Mouse (Mus musculus): ENCODE results near the gene Ldb2. TPM values are rescaled to one million over a fixed set of nuclear protein-coding genes. Genes with fewer than 3 reads are reported as not detected.
A peak's percentile ranks its signal among the peaks of the same experiment; 100 is the strongest.

Ldb2 gene
- polyA plus RNA-seq, 1 experiment from 2014 or later = 45.4 TPM

DNA sequence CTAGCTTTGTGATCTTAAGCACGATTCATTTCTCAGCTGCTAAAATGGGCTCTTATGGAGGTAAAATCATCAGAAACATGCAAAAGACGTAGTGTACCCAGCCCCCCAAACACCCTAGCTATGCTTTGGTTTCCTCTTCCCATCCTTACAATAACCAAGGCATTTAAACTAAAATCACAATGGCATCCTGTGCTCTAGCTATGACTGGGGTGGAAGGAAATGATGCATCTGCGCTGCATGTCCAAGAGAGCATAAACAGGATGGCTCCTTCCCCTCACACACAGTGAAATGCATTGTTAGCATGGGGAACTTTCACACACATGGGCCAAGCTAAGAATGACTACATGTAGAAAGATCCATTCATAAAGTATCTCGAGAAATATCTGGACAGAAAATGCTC lies 40.3 kb downstream of the Ldb2 start:
- Histone ChIP-seq H3K4me1 (no peaks in the 10 kb centered on the region), H3K27ac (no peak overlapping the region), H3K9ac (no peak overlapping the region), H3K27me3 (no peaks in the 10 kb centered on the region), H3K36me3 (no peaks in the 10 kb centered on the region), H3K4me2 (replicated peaks) (no peak overlapping the region), H3K4me3 (no peak overlapping the region), H3K9me3 (no peaks in the 10 kb centered on the region)
- 68% methylated on average over 4 of the region's 4 CpGs for WGBS
- ATAC-seq (ENCODE audit: insufficient number of reproducible peaks, insufficient read depth, low FRiP score, low TSS enrichment) = no peak

- Histone ChIP-seq H3K36me3 (no peaks in the 10 kb centered on the region), H3K4me2 (replicated peaks) (no peak overlapping the region), H3K4me1 (0 out of 2 replicates have a peak, but pooled peaks cover 3% of the 10 kb centered on the region), H3K9ac (no peak overlapping the region), H3K4me3 (no peak overlapping the region), H3K9me3 (no peaks in the 10 kb centered on the region), H3K27ac (no peak overlapping the region), H3K27me3 (no peaks in the 10 kb centered on the region)
- ATAC-seq (ENCODE audit: insufficient number of reproducible peaks, insufficient read depth, low FRiP score, low TSS enrichment) = no peak
- WGBS = 74% methylated on average over 1 of the region's 1 CpGs
Observed at GRCm38 (mm10) chr5:44754156-44754910, 45.1 kb downstream of the Ldb2 start.

DNA sequence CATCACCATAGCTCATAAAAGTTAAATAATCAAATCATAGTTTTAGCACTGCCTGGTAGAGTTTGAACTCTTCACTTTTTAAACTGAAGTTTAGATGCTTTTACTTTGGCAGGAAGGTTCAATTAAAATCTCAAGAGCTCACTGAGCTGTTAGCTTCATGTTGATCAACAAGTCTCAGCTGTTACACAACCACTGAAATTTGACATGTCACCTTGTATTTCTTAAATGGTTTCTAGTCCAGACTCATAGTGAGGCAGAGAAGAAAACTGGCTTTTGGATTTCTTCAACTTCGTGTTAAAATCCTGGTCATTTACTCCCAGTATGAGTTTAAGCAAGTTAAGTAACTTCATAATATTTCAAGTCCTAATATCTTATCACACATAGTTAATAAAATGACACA lies 53.8 kb downstream of the Ldb2 start:
- H3K27me3 ChIP-seq = no peaks in the 10 kb centered on the region
- H3K4me2 ChIP-seq (replicated peaks) = no peak overlapping the region
- H3K4me3 ChIP-seq = no peak overlapping the region
- no peaks in the 10 kb centered on the region for H3K36me3 ChIP-seq
- no peak overlapping the region for H3K27ac ChIP-seq
- H3K4me1 ChIP-seq = 0 out of 2 replicates have a peak, but pooled peaks cover 3% of the 10 kb centered on the region
- no peaks in the 10 kb centered on the region for H3K9me3 ChIP-seq
- H3K9ac ChIP-seq = no peak overlapping the region
- WGBS = 87% methylated on average over 1 of the region's 1 CpGs
- no peak for ATAC-seq (ENCODE audit: insufficient number of reproducible peaks, insufficient read depth, low FRiP score, low TSS enrichment)

GRCm38 (mm10) chr5:44736366-44736765 lies 63.1 kb downstream of the Ldb2 start:
- Histone ChIP-seq H3K4me3 (no peak overlapping the region), H3K9me3 (no peaks in the 10 kb centered on the region), H3K4me2 (replicated peaks) (no peak overlapping the region), H3K27ac (no peak overlapping the region), H3K9ac (no peak overlapping the region), H3K36me3 (no peaks in the 10 kb centered on the region), H3K4me1 (no peaks in the 10 kb centered on the region), H3K27me3 (no peaks in the 10 kb centered on the region)
- WGBS = 93% methylated on average over 3 of the region's 3 CpGs
- ATAC-seq (ENCODE audit: insufficient number of reproducible peaks, insufficient read depth, low FRiP score, low TSS enrichment) = no peak

DNA sequence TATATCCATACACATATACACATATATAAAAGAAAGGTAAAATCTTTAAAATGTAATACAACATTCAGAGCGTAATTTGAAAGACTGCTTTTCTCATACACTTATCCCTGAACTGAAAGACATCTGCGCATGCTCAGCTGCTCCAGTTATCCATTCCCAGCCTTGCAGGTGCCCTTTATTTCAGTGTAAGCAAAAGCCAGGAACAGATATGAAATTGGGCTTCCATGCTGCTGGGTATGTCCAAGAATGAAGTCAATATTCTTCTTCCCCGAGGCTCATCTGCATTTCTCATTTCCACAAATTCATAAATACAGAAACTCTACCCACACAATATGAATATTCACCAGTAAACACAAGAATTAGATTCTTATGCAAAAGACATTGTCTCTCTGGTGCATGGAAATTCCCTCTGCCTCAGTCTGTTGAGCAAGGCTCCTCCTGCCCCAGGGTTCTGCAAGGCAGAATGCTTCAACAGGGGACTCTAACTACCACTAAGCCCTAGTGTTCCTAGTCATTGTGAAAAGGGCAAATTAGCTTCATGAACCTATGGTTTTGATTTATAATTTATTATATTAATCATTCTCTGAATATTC lies 65.3 kb downstream of the Ldb2 start:
- no peak for ATAC-seq (ENCODE audit: insufficient number of reproducible peaks, insufficient read depth, low FRiP score, low TSS enrichment)
- no peaks in the 10 kb centered on the region for H3K4me1 ChIP-seq
- 89% methylated on average over 3 of the region's 3 CpGs for WGBS

GRCm38 (mm10) chr5:44729646-44730310 lies 69.7 kb downstream of the Ldb2 start:
- Histone ChIP-seq H3K27ac (no peak overlapping the region), H3K4me3 (no peak overlapping the region), H3K9ac (no peak overlapping the region), H3K4me2 (replicated peaks) (no peak overlapping the region), H3K27me3 (no peaks in the 10 kb centered on the region), H3K9me3 (no peaks in the 10 kb centered on the region), H3K36me3 (no peaks in the 10 kb centered on the region), H3K4me1 (peaks cover 7% of the 10 kb centered on the region)
- 62% methylated on average over 8 of the region's 8 CpGs for WGBS
- ATAC-seq (ENCODE audit: insufficient number of reproducible peaks, insufficient read depth, low FRiP score, low TSS enrichment) = no peak

More for the DNA sequence above, 65.3 kb downstream of the Ldb2 start:
- Histone ChIP-seq H3K4me2 (replicated peaks) (no peak overlapping the region), H3K36me3 (no peaks in the 10 kb centered on the region), H3K27me3 (no peaks in the 10 kb centered on the region), H3K9ac (no peak overlapping the region), H3K27ac (no peak overlapping the region), H3K4me3 (no peak overlapping the region), H3K9me3 (no peaks in the 10 kb centered on the region)

DNA sequence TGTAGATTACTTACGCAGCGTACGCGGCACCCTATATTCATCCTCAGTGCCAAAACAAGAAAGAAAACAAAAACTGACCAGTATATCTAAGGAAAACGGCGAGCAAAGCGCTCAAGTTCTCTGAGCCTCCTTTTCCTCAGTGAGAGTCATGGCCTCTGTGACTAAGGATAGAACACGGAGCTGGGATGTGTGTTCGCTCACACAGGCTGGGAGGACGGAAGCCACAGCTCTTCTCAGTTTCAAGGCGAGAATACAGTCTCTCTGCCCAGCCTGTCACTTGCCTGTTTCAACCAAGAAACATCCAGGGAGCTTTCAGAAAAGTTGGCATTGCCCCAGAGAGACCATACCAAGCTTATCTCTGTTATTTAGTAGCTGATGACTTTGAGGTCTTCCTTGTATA lies 71.5 kb downstream of the Ldb2 start:
- no peak overlapping the region for H3K4me2 ChIP-seq (replicated peaks)
- peaks cover 7% of the 10 kb centered on the region for H3K4me1 ChIP-seq
- 91% methylated on average over 11 of the region's 11 CpGs for WGBS
- no peaks in the 10 kb centered on the region for H3K36me3 ChIP-seq
- H3K9ac ChIP-seq = no peak overlapping the region
- no peak overlapping the region for H3K4me3 ChIP-seq
- H3K27ac ChIP-seq = 0 out of 2 replicates have a peak overlapping the region, but pooled peaks have one; percentile 46
- no peaks in the 10 kb centered on the region for H3K27me3 ChIP-seq
- no peak for ATAC-seq (ENCODE audit: insufficient number of reproducible peaks, insufficient read depth, low FRiP score, low TSS enrichment)
- no peaks in the 10 kb centered on the region for H3K9me3 ChIP-seq

- no peak overlapping the region for H3K4me2 ChIP-seq (replicated peaks)
- 55% methylated on average over 14 of the region's 14 CpGs for WGBS
- no peak for ATAC-seq (ENCODE audit: insufficient number of reproducible peaks, insufficient read depth, low FRiP score, low TSS enrichment)
- H3K4me1 ChIP-seq = peaks cover 13% of the 10 kb centered on the region
- H3K27me3 ChIP-seq = no peaks in the 10 kb centered on the region
- no peaks in the 10 kb centered on the region for H3K9me3 ChIP-seq
- H3K27ac ChIP-seq = 0 out of 2 replicates have a peak overlapping the region, but pooled peaks have one; percentile 46
- no peak overlapping the region for H3K9ac ChIP-seq
- no peaks in the 10 kb centered on the region for H3K36me3 ChIP-seq
- no peak overlapping the region for H3K4me3 ChIP-seq
Observed at GRCm38 (mm10) chr5:44726546-44727476, 72.7 kb downstream of the Ldb2 start.

- H3K9ac ChIP-seq = no peak overlapping the region
- no peak overlapping the region for H3K4me2 ChIP-seq (replicated peaks)
- no peaks in the 10 kb centered on the region for H3K27me3 ChIP-seq
- WGBS = 83% methylated on average over 2 of the region's 2 CpGs
- no peak overlapping the region for H3K4me3 ChIP-seq
- no peaks in the 10 kb centered on the region for H3K36me3 ChIP-seq
- H3K27ac ChIP-seq = no peak overlapping the region
- peaks cover 13% of the 10 kb centered on the region for H3K4me1 ChIP-seq
- H3K9me3 ChIP-seq = no peaks in the 10 kb centered on the region
- no peak for ATAC-seq (ENCODE audit: insufficient number of reproducible peaks, insufficient read depth, low FRiP score, low TSS enrichment)
Observed at GRCm38 (mm10) chr5:44725501-44725900, 74.0 kb downstream of the Ldb2 start.

DNA sequence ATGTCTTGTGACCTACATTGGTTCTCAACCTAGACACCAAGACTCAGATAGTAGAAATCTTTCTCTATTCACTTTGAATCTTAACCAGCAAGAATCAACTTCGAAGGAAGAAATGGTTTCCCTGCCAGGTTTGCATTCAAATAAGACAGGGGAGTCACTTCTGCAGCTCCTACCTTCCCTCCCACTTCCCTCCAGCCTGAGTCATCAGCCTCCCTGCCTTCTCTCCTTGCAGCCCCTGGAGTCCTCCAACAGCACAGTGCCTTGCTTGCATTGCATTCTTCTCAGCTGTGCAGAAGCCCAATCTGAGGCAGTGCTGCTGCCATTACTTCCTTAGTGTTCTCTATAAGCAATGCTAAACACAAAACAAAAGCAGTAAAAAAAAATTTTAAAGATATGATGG lies 79.6 kb downstream of the Ldb2 start:
- WGBS = 94% methylated on average over 1 of the region's 1 CpGs
- no peak for ATAC-seq (ENCODE audit: insufficient number of reproducible peaks, insufficient read depth, low FRiP score, low TSS enrichment)
- Histone ChIP-seq H3K9ac (no peak overlapping the region), H3K27ac (no peak overlapping the region), H3K36me3 (no peaks in the 10 kb centered on the region), H3K27me3 (no peaks in the 10 kb centered on the region), H3K4me1 (peaks cover 5% of the 10 kb centered on the region; the same call in 1 of the 2 replicates), H3K4me2 (replicated peaks) (no peak overlapping the region), H3K9me3 (no peaks in the 10 kb centered on the region), H3K4me3 (no peak overlapping the region)

DNA sequence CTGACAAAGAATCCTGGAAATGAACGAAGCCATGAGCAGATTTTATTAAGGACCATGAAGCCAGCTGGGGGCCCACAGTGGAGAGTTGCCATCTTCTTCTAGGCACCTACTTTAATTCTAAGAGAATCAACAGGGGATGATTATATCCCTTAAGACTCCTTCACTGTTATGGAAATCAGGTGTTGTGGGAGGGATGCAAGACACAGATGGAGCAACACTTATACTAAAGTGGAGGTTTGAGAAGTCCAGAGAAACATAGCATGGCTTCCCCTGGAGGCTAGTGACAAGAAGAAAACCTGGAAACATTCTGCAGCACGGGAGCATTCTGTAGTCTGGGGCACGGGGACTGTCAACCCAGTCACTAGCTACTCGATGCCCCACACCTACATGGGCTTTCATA lies 85.0 kb downstream of the Ldb2 start:
- Histone ChIP-seq H3K27me3 (no peaks in the 10 kb centered on the region), H3K4me2 (replicated peaks) (no peak overlapping the region), H3K36me3 (no peaks in the 10 kb centered on the region), H3K9ac (no peak overlapping the region), H3K4me3 (no peak overlapping the region), H3K4me1 (peaks cover 12% of the 10 kb centered on the region; the same call in 1 of the 2 replicates), H3K27ac (no peak overlapping the region), H3K9me3 (no peaks in the 10 kb centered on the region)
- 55% methylated on average over 4 of the region's 4 CpGs for WGBS
- ATAC-seq (ENCODE audit: insufficient number of reproducible peaks, insufficient read depth, low FRiP score, low TSS enrichment) = no peak
